Mouse (Mus musculus) WW6 (cell line): Measurements from ENCODE around the gene Hcrtr1.

ENCODE experiments used
- DNase-seq: peaks from one replicate; pipeline ENCODE4 v3.0.0-alpha.2; 2013; ENCODE audit warnings: low read depth, low spot score

The Hcrtr1 gene

DNA sequence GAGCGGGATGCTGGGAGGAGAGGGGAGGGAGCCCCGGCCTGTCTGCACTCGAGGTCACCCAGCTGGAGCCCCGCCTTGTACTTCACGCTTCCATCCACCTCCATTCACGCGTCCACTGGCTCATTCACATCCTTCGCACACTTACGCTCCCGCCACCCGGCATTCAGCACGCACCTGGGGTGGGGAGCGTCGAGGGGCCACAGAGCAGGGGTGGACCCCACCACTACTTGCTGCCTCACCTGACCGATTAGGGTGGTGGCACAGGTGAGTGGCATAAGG, at the start of gene Hcrtr1:
TSS of gene Hcrtr1 (minus strand) at position 146 of the 279 bp plus-strand sequence.
- peak; percentile 26 for DNase-seq

DNA sequence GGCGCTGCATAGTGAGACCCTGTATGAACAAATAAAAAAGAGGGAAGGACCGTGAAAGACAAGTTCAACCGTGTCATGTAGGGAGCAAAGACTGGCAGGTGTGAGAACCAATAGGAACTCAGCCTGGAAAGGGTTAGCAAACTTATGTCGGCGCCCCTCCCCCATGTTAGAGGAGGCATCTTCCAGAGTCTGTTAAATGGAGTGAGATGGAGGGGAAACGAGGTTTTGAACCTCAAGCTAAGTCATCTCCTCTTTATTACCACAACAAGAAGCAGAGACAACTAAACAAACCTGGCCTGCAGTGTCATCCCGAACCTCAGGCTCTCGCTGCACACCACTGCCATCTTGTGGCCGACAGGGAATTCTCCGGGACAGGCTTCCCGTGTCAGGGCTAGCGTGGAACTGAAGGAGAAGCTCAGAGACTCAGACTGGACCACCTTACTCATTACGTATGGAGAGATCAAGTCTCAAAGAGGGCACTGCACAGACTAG, 49.7 kb upstream of the Hcrtr1 start:
- DNase-seq: peak; percentile 61

DNA sequence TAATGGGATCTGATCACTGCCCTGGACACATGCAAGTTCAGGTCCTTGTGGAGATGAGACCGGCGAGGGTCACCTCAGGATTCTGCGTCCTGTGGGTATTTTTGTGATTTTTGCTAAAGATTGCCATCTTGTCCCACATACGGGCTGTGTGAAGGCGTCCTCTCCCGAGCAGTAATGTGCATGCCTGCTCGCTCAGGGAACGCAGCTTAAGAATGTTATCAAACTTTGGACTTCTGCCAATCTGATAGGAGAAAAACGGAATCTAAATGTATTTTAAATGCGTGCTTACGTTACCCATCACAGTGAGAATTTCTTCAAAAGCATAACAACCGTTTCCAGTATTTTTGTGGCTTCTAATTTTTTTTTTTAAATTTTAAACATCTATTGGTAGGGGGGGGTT, 47.7 kb upstream of the Hcrtr1 start:
- DNase-seq: no peak

DNA sequence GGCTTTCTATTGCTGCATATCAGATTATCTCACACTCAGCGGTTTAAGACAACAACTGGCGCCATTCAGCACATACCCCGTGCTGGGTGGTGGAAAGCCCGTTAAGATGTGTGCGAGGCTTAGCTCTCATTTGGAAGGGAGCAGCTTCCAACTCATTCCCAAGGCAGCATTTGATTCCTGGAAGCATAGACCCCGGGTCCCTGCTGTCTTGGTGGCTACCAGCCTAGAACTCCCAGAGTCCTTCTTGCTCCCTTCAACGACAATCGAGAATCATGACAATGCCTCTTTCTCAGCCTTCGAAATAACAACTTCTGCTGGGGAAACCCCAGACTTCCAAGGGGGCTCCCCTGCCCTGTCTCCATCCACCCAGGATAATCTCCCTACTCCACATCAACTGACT, 47.3 kb upstream of the Hcrtr1 start:
- DNase-seq: no peak

DNA sequence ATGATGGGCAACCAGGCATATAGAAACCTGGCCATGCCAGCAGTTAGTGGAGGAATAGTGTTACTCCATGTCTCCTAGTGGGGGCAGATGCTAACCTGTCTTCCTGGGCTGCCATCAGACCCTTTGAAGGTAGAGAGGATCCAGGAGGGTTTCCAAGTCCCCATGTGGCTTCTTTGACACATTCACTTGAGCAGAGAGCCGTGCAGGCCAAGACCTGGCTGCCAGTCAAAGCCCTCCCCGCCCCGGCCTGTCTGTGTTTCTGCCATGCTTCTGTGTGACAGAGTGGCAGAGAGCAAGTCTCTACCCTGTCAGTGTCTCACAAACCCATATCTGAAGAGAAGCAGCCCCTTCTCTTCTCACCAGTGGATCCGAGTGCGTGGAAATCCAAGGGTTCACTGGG, 44.7 kb upstream of the Hcrtr1 start:
- no peak for DNase-seq

DNA sequence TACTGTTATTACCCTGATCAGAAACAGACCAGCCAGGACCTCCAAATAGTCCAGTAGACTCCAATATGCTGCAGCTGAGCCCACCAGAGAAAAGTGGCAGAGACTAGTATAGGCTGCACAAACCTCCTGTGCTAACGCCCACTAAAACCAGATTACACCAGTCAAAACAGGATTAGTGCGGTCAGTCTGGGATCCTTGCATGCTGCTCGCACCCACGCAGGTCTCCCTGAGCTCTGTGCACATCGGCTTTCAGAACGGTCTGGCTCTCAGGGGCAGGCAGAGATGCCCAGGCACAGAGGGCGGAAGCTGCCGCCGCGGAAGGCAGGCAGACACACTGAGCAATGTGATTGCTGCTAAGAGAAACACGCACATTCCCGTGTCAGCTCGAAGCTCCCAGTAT, 43.9 kb upstream of the Hcrtr1 start:
- DNase-seq: no peak

DNA sequence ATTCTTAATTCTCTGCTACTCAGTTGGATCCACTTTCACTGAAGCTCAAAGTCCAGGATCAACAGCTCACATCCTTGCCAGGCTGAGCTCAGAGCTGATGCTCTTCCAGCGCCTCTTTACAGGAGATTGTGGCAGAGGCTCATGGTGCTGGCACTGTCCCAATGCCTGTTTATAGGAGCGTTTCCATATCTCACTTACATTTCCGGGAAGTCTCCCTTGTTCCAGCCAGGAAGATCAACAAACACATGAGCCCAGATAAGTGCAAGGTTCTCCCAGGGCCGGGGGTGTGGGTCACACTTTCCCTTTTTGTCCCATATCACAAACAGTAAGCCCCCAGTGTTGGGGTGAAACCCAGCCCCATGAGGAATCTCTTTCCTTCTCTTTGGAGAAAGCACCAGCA, 42.7 kb upstream of the Hcrtr1 start:
- no peak for DNase-seq

DNA sequence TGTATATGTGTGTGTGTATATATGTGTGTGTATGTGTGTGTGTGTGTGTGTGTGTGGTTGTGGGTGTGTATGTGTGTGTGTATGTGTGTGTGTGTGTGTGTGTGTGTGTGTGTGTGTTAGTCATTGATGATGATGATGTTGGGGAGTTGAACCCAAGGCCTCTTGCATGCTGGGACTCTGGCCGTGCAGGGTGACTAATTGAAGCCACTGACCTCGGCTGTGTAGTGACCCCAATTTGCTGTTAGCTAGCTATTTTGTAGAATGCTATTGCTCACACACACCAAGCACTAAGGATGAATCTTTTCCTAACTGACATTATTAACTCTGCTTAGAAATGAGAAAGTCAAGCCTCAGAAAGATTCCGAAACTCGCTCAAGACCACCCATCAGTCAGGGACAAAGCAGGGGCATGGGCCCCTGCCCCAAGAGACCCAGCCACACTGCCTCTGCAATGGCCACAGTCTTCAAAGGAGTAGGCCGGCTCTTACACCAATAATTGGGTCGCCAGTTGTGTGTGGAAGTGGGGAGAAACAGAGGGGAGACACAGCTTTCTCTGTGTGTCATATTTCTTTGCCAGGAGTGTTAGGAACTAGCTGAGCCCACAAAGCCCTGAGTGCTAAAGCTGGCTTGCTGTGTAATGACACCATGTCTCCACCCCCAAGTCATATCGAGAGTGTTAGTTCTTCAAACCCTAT, 41.9 kb upstream of the Hcrtr1 start:
- DNase-seq: no peak

DNA sequence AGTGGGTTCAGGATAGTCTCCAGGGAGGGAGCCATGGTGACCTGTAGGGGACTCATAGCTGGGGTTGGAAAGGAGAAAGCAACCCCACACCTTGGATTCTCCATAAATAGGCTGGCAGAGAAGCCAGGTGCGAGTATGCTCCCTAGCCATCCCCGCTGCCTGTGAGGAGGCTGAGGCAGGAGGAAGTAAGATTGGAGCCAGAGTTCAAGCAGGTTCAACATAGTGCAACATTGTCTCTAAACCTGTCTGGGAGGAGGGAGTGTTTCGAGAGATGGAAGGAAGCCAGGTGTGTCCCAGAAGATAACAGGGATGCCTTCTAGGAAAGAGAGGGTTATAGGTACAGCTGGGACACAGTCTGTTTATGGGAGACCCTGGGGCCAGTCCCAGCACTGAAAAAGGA, 40.7 kb upstream of the Hcrtr1 start:
- no peak for DNase-seq

DNA sequence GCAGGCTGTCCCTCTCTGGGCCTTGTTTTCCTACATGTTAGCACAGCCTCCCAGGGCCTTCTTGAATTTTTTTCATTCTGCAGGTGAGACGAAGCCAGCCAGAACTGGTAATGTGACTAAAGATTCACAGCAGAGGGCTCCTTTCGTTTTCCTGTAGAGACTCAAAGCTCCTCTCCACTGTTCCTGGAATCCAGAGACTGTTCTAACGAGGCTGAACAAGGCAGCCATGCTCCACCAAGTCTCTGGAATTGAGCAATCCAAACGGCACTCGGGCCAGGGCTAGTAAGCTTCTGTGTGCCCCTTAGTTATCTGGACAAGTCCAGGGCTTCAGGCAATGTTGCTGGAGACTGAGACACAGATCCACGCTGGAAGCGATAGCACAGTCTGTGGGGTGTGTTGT, 38.4 kb upstream of the Hcrtr1 start:
- DNase-seq: no peak

DNA sequence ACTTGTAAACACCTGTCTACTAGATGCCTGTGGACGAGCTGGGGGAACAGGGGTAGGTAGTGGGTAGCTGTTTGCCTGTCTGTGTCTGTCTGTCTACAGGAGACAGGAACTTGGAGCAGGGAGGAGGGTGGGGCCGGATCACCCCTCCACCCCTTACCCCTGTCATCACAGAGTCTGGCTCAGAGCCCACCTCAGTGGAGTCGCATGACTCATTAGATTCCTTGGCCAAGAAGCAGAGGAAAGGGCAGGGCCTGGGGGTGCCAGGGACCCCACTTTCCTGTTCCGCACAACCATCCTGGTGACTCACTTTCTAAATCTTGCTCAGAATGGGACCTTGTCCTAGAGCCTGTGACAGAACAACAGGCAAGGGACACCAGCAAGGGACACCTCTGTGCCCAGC, 37.9 kb upstream of the Hcrtr1 start:
- no peak for DNase-seq

DNA sequence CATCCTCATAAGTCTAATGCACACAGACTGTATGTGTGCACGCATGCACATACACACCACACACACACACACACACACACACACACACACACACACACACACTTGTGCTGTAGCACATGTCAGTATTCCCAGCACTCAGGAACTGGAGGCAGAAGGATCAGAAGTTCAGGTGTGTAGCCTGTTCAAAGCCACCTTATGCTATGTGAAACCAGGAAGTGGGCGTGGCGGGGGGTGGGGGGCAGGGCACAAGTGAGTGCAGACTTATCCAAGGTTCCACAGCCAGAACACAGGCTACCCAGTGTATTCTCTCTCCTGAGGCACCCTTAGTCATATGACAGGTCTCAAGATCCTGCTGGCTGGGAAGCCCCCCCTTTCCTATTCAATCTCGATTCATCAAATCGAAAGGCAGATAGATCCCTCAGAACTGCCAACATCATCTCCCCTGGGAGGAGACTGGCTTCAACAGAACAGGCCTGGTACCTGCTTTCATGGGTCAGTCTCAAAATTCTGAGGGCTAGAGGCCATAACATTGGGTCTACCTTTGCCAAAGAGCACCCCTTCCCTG, 37.1 kb upstream of the Hcrtr1 start:
- no peak for DNase-seq

DNA sequence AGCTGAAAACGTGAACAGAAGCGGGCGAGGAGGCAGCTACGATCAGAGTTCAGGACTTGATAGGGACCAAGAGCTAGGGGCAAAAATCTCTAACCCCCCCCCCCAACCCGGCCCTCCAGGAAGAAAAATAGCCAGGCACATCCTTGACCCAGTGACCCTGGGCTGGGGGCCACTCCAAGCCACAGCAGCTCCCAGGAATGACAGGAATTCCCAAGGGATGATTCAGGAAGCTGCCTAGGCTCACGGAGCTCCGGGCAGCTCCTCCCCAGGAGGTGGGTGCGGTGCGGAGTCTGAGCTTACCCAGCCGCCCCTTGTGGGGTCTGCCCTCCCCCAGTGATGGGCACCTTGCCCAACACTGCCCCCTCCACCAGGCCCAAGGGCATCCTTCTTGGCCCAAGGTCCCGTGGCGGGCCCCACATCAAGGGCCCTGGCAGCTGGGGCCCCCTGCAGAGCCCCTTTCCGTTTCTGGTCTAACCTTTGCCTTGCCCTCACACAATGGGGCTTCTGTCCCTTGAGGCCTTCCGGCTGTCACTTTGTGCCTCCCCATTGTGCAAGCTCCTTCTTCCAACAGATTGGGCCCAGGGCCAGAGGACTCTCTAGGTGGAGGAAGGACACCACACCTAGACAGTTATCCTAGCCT, 36.0 kb upstream of the Hcrtr1 start, which contains the start of gene Tinagl1:
TSS of gene Tinagl1 (minus strand) at position 51 of the 640 bp plus-strand sequence.
- no peak for DNase-seq

DNA sequence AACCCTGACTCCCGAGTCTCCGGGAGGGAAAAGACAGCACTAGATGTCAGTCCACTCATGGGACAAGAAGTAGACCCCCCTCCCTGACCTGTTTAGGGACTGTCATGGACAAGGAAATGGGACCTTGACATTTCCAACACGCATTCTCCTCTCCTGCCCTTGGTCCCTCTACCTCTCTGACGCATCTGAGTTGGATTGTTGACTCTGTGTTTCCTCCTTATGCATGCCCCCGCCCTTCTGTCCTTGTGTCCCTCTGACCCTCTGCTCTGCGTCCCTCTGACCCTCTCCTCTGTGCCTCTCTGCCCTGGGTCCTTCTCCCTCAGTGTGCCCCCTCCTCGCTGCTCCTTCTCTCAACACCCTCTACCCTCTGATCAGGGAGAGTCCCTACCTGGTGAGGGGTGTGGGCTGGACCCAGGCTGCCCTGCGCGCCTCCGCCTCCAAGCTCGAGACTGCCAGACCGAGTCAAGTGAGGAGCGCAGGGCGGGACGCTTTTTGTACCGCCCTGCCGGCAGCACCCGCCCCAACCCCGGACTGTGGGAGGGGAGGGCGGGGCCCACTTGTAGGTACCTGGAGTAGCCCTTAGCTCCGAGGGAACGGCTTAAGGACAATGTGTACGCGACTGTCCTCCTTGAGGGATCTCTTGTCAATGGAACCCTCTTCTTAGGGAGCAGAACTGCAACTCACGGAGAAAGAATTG, 35.3 kb upstream of the Hcrtr1 start:
- DNase-seq: no peak

DNA sequence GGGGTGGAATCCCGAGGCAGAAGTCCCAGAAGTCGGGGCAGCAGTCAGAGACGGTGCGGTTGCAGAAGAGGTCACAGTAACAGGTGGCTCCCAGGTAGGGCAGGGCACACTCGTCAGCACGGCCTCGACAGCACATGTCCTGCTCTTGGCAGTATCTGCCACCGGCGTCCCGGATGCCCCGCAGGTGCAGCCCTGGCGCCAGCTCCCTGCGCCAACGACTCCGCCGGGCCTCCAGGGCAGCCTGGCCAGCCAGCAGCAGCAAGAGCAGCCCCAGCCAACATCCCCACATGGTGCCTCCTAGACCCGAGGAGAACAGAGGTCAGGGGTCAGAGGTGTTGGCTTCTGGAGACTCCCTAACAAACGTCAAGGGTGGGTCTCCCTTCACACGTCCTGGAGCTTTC, 34.8 kb upstream of the Hcrtr1 start:
- no peak for DNase-seq

DNA sequence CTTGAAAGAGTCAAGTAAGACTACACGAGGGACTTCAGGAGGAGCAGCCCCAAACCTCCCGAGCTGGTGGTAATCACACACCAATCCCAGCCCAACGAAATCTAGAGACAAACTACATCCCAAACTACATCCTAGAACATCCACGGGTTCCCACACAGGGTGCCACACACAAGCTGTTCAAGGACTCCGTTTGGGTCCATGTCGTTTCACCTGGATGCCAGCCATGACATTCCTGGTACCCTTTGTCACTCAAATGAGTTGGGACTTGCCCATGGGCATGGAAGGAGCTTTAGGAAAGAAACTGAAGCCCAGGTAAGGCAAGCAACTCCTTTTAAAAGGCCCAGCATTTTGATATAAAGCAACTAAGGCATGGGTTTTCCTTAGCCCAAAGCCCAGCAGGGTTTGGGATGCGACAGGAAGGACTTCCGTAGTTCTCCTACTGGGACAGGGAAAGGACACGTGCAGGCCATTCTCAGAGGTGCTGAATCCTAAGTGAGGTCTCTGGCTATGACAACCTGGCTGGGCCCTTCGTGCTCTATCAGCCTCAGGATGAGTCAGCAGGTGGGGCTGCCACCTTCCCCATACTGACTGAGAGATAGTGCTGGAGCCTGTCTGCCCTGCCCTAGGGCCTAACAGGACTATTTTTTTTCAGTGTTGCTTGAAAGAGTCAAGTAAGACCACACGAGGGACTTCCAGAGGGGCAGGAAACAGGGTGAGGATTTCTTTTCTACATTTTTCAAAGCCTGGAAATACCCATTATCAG, 34.1 kb upstream of the Hcrtr1 start:
- DNase-seq: no peak

DNA sequence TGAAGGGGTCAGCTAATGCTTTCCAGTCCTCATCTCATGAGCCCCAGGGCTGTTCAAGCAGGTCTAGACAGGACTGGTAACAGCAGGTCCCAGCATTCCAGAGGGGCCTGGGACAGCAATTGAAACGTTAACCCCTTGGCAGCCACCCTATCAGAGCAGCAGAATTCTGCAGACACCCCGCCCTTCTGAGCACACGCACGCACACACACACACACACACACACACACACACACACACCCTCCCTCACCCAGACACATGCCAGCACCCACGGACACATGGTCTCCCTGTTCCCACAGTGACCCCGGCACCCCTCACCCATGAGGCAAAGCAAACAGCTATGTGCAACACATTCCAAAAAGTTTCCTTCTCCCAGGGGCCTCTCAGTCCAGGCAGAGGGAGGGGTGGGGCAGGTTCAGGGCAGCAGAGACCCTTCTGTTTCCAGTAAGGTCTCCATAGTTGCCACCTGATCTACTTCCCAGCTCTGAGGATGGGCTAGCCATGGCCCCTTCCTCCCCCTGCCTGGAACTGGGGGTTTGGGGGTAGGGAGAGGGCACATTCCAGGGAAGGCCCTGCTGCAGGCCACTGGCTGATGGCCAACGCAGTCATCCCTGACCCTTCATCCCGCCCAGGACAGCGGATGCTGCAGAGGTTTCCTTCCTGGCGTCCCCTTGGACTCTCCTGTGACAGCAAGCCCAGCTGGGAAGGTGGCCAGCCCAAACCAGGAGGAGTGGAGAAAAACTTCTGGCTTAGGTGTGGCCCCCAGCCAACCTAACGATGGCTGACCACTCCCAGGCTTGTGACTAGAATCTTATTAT, 33.0 kb upstream of the Hcrtr1 start:
- no peak for DNase-seq

DNA sequence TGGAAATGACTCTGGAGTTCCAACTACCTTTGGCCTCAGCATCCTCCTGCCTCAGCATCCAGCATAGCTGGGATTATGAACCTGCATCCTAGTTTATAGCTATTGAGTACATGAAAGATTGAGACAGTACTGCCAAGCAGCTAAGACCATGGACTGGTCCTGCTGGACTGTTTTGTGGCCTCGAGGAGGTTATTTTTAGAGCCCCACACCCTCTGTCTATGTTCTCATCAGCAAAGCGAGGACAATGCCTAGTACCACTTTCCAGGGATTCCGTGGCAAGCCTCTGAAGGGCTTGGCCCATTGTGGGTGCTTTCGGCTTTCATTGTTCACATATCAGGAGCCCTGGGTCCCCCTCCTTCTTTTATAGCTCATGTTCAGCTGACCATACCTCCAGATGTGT, 31.2 kb upstream of the Hcrtr1 start:
- no peak for DNase-seq

DNA sequence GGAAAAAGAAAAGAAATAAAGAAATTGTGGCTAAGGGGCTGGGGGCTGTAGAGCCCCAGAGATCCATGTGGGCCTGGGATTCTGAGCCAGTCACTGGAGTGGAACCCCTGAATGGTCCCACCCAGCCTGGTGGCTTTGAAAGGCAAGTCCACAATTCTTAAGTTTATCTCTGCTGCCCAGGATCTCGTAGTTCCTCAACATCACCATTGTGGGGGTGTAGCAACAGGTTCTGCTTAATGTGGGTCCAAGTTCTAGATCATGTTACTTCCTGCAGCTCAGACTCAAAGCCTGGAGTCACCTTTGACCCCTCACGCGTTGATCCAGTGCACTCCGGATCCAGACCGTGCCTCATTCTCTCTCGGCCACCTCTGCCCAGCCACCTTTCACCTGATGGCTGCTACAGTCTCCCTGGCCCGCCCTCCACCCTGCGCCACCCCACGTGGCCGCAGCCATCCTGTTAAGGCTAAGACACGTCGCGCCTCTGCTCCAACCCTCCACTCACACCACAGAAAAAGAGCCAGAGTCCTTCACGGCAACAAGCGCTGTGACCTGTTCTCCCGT, 30.3 kb upstream of the Hcrtr1 start:
- DNase-seq: no peak

DNA sequence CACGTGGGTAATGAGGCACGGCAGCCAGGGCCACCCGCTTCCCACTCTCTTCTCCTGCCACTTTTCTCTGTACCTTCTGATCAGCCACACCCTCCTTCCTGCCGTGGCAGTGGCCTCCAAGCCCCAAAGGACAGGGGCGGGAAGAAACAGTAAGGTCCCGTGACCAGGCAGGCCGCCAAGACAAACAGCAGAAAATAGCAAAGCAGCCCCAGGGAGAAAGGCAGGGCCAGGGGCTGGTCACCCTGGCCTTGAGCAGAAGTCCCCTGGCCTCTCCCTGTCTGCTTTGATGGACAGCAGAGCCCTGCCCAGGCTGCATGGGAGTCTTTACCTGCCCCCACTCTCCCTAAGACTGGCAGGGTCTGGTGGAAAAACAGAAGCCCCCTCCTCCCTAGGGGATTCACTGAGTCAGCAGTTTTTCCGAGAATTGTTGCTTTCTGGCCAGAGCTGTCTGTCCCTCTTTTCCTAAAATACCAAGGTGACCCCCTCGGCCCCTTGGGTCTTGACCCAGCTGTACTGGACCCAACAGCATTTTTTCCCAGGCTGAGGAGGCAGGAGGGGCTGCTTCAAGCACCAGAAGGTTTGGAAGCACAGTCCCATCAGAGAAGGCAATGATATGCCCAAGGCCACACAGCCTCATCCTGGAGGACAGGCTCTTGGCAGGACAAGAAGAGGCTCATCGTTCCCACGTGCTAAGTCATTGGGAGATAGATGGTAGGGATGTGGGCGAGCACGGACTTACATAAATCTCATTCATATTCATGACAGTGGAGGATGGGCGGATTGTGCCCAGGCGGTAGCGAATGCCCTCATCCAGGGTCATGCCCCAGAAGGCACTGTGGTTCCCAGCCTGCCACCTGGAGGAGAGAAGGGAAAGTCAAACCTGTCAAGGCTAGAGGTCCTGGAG, 29.4 kb upstream of the Hcrtr1 start:
- no peak for DNase-seq
